Mouse (Mus musculus) adrenal gland, adult 10 weeks (tissue): ENCODE measurements around the gene Tcerg1l. TPM values are rescaled to one million over a fixed set of nuclear protein-coding genes. Genes with fewer than 3 reads are reported as not detected.

Experiments
- polyA plus RNA-seq: library from polyadenylated mRNA; stranded (reverse); fragments of 350-450 nt; fragmentation: Illumina TruSeq; extraction: RNeasy Lipid Tissue Mini Kit (QIAGEN cat#74804); gene quantifications from one replicate; pipeline ENCODE4 v1.2.3, GENCODE M21; 2014; ENCODE audit warnings: low read depth, low replicate concordance

The Tcerg1l gene
- polyA plus RNA-seq, result 1.2 TPM

DNA sequence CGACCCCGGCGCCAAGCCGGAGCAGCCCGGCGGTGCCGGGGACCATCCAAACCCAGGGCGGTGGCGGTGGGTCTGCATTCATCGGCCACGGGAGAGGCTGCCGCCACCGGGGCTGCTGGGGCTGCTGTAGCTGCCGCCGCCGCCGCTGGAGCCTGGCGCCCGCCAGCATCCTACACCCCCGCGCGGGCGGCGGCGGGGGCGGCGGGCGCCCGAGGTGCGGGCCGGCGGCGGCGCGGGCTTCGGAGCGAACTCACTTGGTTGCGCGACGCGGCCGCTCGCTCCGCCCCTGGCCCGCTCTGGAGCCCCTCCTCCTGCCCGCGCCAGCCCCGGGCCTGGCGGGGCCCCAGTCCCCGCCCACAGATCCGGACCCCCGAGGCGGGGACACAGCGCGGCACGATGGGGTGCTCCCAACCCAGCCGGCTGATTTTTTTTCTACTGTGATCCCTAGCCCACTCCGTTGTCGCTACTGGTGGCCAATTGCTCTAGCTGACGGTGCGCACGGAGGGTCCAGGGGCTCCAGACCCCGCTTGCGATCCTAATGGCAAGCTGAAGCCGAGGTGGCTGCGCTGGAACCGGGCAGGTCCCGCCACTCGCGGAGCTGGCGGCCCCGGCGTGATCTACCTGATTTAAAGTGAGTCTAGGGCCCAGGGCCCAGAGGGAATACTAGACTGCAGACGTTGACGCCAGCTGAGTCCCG, at the start of gene Tcerg1l:
TSS of gene Tcerg1l (minus strand) at position 246 of the 697 bp plus-strand sequence.

